Mouse (Mus musculus): ENCODE measurements at regions not wholly inside any gene's neighbourhood (a gene's known extent, or its start where the extent isn't known, plus 50 kb on each side); places are given as distances from the start of the nearest gene placed in this dataset.

GRCm38 (mm10) chr1:57573829-57574228 lies 166.9 kb upstream of the Tyw5 start:
- no peak for DNase-seq (ENCODE audit: low spot score)

DNA sequence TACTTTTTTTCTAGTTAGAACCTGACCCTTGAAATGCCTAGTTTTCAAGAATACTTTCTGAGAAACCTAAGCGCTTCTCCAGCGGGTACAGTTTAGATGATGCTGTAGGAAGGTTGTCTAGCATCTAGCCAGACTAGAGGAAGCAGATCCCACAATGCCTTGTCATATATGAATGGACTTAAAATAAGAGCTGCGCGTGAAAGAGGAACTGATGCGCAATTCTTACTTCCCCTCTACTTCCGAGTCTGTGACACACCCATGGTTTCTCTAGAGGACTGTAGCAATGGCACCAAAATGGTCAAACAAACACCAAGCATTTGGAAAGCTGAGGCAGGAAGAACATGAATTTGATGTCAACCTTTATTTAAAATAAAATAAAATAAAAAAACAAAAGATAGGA lies 167.6 kb upstream of the Tyw5 start:
- no peak for DNase-seq (ENCODE audit: low spot score)

GRCm38 (mm10) chr1:57576066-57576753 lies 169.3 kb upstream of the Tyw5 start:
- no peak for DNase-seq (ENCODE audit: low spot score)

DNA sequence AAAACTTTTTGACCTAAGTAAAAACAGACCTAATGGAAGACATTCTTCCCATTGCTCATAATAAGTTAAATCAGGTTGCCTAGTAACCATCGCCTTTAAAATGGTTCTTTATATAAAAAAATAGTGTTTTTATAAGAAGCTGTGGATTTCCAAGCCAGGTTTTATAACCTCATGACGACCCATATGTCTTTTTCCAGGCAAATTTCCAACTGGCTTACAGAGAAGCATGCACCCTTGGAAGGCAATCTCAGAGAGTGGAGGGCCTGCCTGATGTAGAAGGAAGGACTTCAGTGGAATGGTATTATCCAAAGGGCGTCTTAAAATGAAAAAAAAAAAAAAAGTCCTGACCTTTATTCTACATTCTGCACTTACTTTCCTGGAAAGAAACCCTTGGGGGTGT lies 172.2 kb upstream of the Tyw5 start:
- no peak for DNase-seq (ENCODE audit: low spot score)

- DNase-seq (ENCODE audit: low spot score) = no peak
Measured at GRCm38 (mm10) chr1:57593707-57594589, 180.0 kb upstream of the Spats2l start.

DNA sequence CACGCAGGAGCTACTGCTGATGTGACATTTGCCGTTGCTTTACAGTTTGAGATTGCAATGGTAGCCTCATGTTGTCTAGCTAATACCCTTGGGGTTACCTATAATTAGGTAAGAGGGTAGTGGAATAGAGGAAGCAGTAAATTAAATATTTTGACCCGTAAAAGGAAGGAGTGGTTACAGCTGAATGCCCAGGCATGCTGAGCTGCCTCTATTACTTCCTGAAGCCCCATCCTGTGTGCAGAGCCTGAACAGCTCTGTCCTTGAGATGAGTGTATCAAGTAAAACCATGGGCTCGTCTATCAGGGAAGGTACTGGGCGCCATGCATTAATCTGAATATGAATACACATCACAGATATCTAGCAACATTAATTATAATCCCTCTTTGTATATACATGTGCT lies 179.1 kb upstream of the Spats2l start:
- DNase-seq (ENCODE audit: low spot score) = no peak

GRCm38 (mm10) chr1:57600951-57601350 lies 173.0 kb upstream of the Spats2l start:
- no peak for DNase-seq (ENCODE audit: low spot score)

DNA sequence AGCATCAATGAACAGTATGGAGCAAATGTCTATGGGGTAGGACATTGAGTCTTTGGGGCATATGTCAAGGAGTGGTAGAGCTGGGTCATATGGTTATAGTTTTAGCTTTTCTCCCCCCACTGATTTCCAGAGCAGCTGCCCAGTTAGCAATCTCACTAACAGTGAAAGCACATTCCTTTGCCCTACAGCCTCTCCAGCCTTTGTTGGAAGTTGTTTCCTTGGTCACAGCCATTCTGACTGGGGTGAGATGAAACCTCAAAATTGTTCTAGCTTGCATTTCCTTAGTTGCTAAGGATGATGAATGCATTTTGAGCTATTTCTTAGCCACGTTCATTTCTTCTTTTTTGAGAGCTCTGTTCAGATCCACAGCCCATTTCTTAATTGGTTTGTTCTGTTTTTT lies 168.4 kb upstream of the Spats2l start:
- DNase-seq (ENCODE audit: low spot score) = no peak

DNA sequence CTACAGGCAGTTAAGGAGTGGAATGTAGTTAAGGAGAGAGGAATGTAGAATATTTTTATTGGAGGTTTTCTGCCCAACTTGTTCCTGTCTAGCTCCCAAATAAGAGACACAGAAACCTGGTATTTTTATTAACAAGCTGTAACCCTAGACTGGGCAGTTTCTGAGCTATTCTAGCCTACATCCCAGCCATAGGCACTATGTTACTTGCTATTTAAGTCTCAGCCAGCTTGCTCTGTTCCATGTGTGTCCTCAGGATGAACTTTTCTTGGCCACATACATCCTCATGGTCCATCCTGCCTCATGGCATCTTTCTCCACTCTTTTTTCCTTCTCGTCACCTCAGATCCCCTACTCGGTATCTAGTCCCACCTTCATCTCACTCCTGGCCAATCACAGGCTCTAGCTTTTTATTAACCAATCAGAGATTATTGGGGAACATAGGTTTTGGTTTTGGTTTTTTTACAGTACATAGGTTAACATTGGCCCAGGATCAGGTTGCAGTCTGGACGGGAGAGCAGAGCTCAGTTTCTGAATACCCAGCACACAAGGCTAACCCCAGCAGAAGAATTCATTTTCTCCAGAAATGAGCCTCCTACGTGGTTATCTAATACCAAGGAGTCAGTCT lies 167.8 kb upstream of the Spats2l start:
- no peak for DNase-seq (ENCODE audit: low spot score)

DNA sequence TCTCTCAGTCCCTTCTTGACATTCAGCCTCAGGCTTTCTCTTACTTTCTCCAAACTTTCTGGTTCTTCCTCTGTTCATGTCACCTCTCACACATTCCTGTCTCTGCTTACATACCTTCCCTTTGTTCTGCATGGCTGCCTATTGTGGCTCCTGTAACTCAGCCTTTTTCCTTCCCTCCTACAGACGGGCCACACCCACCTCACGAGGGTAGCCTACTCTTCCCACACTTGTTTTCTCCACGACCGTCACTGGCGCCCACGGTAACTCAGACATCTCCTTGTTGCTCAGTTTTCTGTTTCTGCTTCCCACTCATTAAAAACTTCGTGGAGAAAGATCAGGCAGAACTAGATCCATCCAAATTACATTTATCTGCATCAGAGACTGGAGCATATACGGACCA lies 166.9 kb upstream of the Spats2l start:
- DNase-seq (ENCODE audit: low spot score) = no peak

- no peak for DNase-seq (ENCODE audit: low spot score)
Measured at GRCm38 (mm10) chr1:57607626-57608422, 166.1 kb upstream of the Spats2l start.

GRCm38 (mm10) chr1:57608423-57608679 lies 165.6 kb upstream of the Spats2l start:
- DNase-seq (ENCODE audit: low spot score) = no peak

GRCm38 (mm10) chr1:57609307-57609706 lies 164.7 kb upstream of the Spats2l start:
- no peak for DNase-seq (ENCODE audit: low spot score)

- no peak for DNase-seq (ENCODE audit: low spot score)
Measured at GRCm38 (mm10) chr1:57612171-57612570, 161.8 kb upstream of the Spats2l start.

DNA sequence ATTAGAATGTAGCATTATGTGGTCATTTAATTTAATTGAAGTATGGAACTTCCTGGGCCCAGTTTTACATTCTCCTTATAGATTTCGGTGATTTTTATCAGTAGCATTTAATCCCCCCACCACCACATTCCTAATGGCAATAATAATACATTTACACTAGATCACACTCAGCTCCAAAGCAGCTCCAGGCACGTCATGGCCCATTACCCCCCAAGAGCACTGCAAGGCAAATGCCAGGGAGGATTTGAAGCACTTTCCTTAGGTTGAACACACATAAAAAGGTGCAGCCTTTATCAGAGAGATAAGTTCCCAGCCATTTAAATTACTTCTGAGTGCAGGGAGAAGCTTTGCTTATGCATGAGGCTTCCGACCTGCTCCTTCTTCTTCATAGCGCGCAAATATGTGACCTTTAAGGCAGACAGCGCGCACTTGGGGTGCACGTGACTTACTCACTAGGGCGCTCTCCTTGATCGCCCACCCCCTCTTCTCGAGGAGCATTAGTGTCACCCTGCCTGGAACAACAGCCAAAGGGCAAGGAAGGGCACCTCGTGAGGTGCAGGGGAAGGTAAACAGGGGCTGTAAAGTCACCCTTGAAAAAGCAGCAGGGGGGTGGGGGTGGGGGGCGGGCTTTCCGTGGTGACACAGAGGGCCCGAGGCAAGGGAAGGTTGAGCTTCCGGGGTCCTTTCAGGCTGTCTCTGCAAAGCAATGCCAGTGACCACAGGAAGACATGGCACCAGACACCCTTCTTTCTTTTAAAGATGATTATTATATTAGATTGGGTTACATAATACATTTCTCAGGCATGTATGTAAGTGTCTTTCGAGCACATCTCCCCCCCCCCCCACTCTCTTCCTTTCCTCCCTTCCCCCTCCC lies 160.8 kb upstream of the Spats2l start:
- no peak for DNase-seq (ENCODE audit: low spot score)

DNA sequence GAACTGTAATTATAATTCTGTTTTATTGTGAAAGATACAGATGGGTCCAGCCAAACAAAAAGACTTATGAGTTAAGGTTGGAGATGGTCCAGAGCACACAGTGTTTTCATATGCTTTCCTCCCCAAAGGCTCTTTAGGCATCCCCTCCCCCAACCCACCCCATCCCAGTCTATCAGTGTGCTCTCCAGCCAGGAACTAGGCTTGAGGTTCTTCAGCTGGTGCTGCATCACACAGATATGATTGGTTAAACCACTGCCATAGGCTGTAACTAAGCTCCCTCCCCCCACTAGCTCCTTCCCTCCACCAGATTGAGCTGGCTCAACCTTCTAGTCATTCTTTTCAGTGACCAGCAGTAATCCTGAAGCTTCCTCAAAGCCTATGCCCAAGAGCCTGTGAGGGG lies 158.8 kb upstream of the Spats2l start:
- DNase-seq (ENCODE audit: low spot score) = no peak

DNA sequence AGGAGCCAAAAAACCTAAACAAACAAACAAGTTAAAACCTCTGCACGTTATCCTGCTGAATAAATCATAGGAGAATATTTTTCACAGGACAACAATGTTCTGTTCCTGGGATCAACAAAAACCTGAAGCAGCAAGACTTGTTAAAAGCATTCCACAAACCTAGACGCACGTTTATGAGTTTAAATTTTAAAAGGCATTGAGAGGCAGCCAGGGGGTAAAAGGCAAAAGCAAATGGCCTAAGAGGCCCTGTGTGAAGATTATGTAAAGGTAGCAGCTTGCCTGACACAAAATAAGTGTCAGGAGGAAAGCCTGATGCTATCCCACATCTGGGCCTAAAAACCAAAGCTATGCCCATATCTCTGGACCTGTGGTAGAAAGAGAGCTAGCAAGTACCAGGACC lies 156.6 kb upstream of the Spats2l start:
- no peak for DNase-seq (ENCODE audit: low spot score)

GRCm38 (mm10) chr1:57622561-57622960 lies 151.4 kb upstream of the Spats2l start:
- DNase-seq (ENCODE audit: low spot score) = no peak

- peak; percentile 25 for DNase-seq (ENCODE audit: low spot score)
Measured at GRCm38 (mm10) chr1:57633986-57634385, 140.0 kb upstream of the Spats2l start.

- DNase-seq (ENCODE audit: low spot score) = no peak
Measured at GRCm38 (mm10) chr1:57642131-57642530, 131.8 kb upstream of the Spats2l start.

GRCm38 (mm10) chr1:57643466-57644097 lies 130.4 kb upstream of the Spats2l start:
- DNase-seq (ENCODE audit: low spot score) = no peak

Measured in layer of hippocampus, adult 11-12 months (tissue).